20 mouse cellular contexts compared by ENCODE assay signal in genomic region chr13:6500881-6501280, GRCm38 (mm10). TPM values are rescaled to one million over a fixed set of nuclear protein-coding genes. Genes with fewer than 3 reads are reported as not detected.
DNase-seq lines count a peak whose midpoint lies in the region; ATAC-seq lines count a peak whose summit lies in the region.
"Had no signal": no experiment of that assay in that cellular context is flagged by ENCODE, and none has a peak within 500 bp of the region (broad histone marks: within the 10 kb centered on the region; RNA-seq: fewer than 3 reads in every experiment).

No protein-coding gene starts in this region.

- peak; percentile 45 for DNase-seq in 416B (ENCODE audit: low read depth)
- no peak for DNase-seq in natural killer cell, adult 2 months (ENCODE audit: low spot score in 2 of 2)
- no peak for DNase-seq in right cerebral cortex, postnatal 4 days
- no peak for DNase-seq in right cerebral cortex, postnatal 25 days
- DNase-seq: adrenal gland, adult 8-10 months; adrenal gland, postnatal 14 days; adrenal gland, postnatal 36 days; cerebellum, adult 11-12 months; cerebellum, adult 2 months; cerebellum, adult 9-10 months; cerebellum, postnatal 10 days; cerebellum, postnatal 25 days; embryo, embryonic 11 days; forebrain, postnatal 0 days had no signal

- ATAC-seq in common myeloid progenitor, adult 5-6 weeks (replicated peaks; ENCODE audit: low read depth, poor library complexity, severe bottlenecking) = peak; percentile 80
- ATAC-seq in megakaryocyte, adult 5-6 weeks (ENCODE audit: poor library complexity, severe bottlenecking) = peak; percentile 70; the same call in 1 of the 2 replicates
- ATAC-seq: activated CD4-positive, CD25-positive, alpha-beta regulatory T cell, adult 4 months; forebrain, embryonic 13.5 days; forebrain, embryonic 15.5 days; forebrain, postnatal 0 days; Patski had no signal

RNA-seq across cellular contexts. Expression of gene Pitrm1, which starts 47.1 kb away (rescaled TPM):
- total RNA-seq in common myeloid progenitor, adult 5-6 weeks (2017) = 113 TPM in 2 replicates
- total RNA-seq in megakaryocyte, adult 5-6 weeks (2015) = 21.9 and 35.8 TPM in 2 replicates
- total RNA-seq in megakaryocyte, adult 5-6 weeks (2017) = 23.7 and 24.1 TPM in 2 replicates
